In genomic region chr19:57362586-57362985, GRCm38 (mm10) we compare ENCODE assay signal across 8 mouse cellular contexts. TPM values are rescaled to one million over a fixed set of nuclear protein-coding genes. Genes with fewer than 3 reads are reported as not detected.
DNase-seq lines count a peak whose midpoint lies in the region; ATAC-seq and TF ChIP-seq lines count a peak whose summit lies in the region.

No protein-coding gene starts in this region.

- H3K9me3 ChIP-seq in CH12.LX (replicated peaks; ENCODE audit: low read length), result no peaks in the 10 kb centered on the region
- H3K9me3 ChIP-seq in forebrain, embryonic 11.5 days (ENCODE audit: control insufficient read depth, low read length), result no peaks in the 10 kb centered on the region
- H3K9me3 ChIP-seq in liver, embryonic 12.5 days (replicated peaks), result no peaks in the 10 kb centered on the region

- DNase-seq in cerebellum, adult 2 months, result peak; percentile 22 to 46
- DNase-seq in cerebellum, adult 11 months, result no peak
- DNase-seq in CH12.LX (ENCODE audit: extremely low read depth), result no peak
- peak; percentile 46 for DNase-seq in forebrain, embryonic 11.5 days (ENCODE audit: low spot score)
- no peak for DNase-seq in spleen, postnatal 10 days (ENCODE audit: low spot score in 2 of 2)
- no peak for DNase-seq in layer of hippocampus, adult 11-12 months (ENCODE audit: low spot score)
- DNase-seq in left cerebral cortex, postnatal 10 days (ENCODE audit: extremely low spot score in 1 of 2, low spot score in 2 of 2), result no peak

- in situ Hi-C loops in CH12.LX (cut with MboI; ENCODE audit: low pct_ligation_motif_present, low pct_unique_long_range_greater_than_20kb, low sequenced_read_pairs), result no loop called here

- H3K27ac ChIP-seq in cerebellum, adult 2 months (ENCODE audit: insufficient read depth, low read length), result no peak overlapping the region
- no peak overlapping the region for H3K27ac ChIP-seq in CH12.LX (ENCODE audit: insufficient read depth, low read depth)
- H3K27ac ChIP-seq in forebrain, embryonic 11.5 days (ENCODE audit: low read depth, low read length), result no peak overlapping the region
- peak overlapping the region; percentile 65 for H3K27ac ChIP-seq in liver, embryonic 12.5 days

- no peaks in the 10 kb centered on the region; the same call in 1 of the 2 replicates for H3K4me1 ChIP-seq in cerebellum, adult 2 months (ENCODE audit: control insufficient read depth, insufficient read depth, low read length)
- peaks cover 5 to 31% of the 10 kb centered on the region in 2 experiments; a peak in 3 of 4 replicates for H3K4me1 ChIP-seq in CH12.LX (ENCODE audit: control insufficient read depth in 1 of 2, insufficient read depth in 2 of 2)
- peaks cover 21% of the 10 kb centered on the region for H3K4me1 ChIP-seq in forebrain, embryonic 11.5 days (replicated peaks; ENCODE audit: control insufficient read depth, insufficient read depth, low read length)
- H3K4me1 ChIP-seq in liver, embryonic 12.5 days, result peaks cover 81% of the 10 kb centered on the region

- TF ChIP-seq CTCF in cerebellum, adult 2 months (IDR thresholded peaks at IDR 0.05; ENCODE audit: borderline replicate concordance, insufficient read depth, low read depth, low read length), result no peak
- TF ChIP-seq CTCF in CH12.LX (conservative IDR thresholded peaks at IDR 0.05 in 1 of 2, IDR thresholded peaks at IDR 0.05 in 1 of 2; ENCODE audit: low read depth in 2 of 2, low read length in 2 of 2), result no peak

- H3K9ac ChIP-seq in CH12.LX (ENCODE audit: insufficient read depth, low read depth), result no peak overlapping the region
- H3K9ac ChIP-seq in forebrain, embryonic 11.5 days (ENCODE audit: low read length), result peak overlapping the region; percentile 9
- peak overlapping the region; percentile 50 for H3K9ac ChIP-seq in liver, embryonic 12.5 days

- no peak for ATAC-seq in forebrain, embryonic 11.5 days (replicated peaks; ENCODE audit: low FRiP score)
- ATAC-seq in liver, embryonic 12.5 days, result no peak

- no peaks in the 10 kb centered on the region for H3K27me3 ChIP-seq in cerebellum, adult 2 months (ENCODE audit: control insufficient read depth, insufficient read depth, low read length)
- no peaks in the 10 kb centered on the region for H3K27me3 ChIP-seq in CH12.LX (replicated peaks)
- no peaks in the 10 kb centered on the region for H3K27me3 ChIP-seq in forebrain, embryonic 11.5 days (ENCODE audit: control insufficient read depth, insufficient read depth, low read length)
- H3K27me3 ChIP-seq in liver, embryonic 12.5 days (replicated peaks), result no peaks in the 10 kb centered on the region

- TF ChIP-seq EP300 in CH12.LX (IDR thresholded peaks at IDR 0.05; ENCODE audit: low read length), result no peak

- H3K79me2 ChIP-seq in CH12.LX (replicated peaks; ENCODE audit: control insufficient read depth, extremely low read depth, insufficient read depth, poor library complexity, severe bottlenecking), result peaks cover 64% of the 10 kb centered on the region

- dilution Hi-C loops in CH12.LX (cut with MboI; ENCODE audit: extremely low pct_ligation_motif_present, extremely low pct_unique_long_range_greater_than_20kb, low sequenced_read_pairs), result no loop called here

- H3K36me3 ChIP-seq in CH12.LX (replicated peaks in 1 of 2; ENCODE audit: control insufficient read depth in 1 of 2, insufficient read depth in 1 of 2, low read length in 1 of 2), result peaks cover 0 to 30% of the 10 kb centered on the region in 2 experiments
- no peaks in the 10 kb centered on the region for H3K36me3 ChIP-seq in forebrain, embryonic 11.5 days (ENCODE audit: control insufficient read depth, insufficient read depth, low read length)
- H3K36me3 ChIP-seq in liver, embryonic 12.5 days, result no peaks in the 10 kb centered on the region

- 28% methylated on average over 5 of the region's 5 CpGs for WGBS in cerebellum, adult 2 months
- WGBS in forebrain, embryonic 11.5 days, result 50% methylated on average over 5 of the region's 5 CpGs
- WGBS in liver, embryonic 12.5 days (ENCODE audit: insufficient replicate concordance), result 44% methylated on average over 5 of the region's 5 CpGs

- H3K4me2 ChIP-seq in CH12.LX (ENCODE audit: insufficient read depth, low read depth, poor library complexity, severe bottlenecking), result peak overlapping the region; percentile 7
- H3K4me2 ChIP-seq in forebrain, embryonic 11.5 days (ENCODE audit: low read depth, low read length, severe bottlenecking), result peak overlapping the region; percentile 29
- H3K4me2 ChIP-seq in liver, embryonic 12.5 days, result peak overlapping the region; percentile 83

- intact Hi-C loops in left cerebral cortex, postnatal 10 days (cut with DNase I), result no loop called here

- no peak overlapping the region for H3K4me3 ChIP-seq in cerebellum, adult 2 months (replicated peaks; ENCODE audit: insufficient read depth, low read depth, low read length)
- no peak overlapping the region for H3K4me3 ChIP-seq in CH12.LX (replicated peaks in 1 of 3; ENCODE audit: low read depth in 2 of 3, low read length in 2 of 3, poor library complexity in 1 of 3)
- H3K4me3 ChIP-seq in forebrain, embryonic 11.5 days (ENCODE audit: low read depth, low read length), result no peak overlapping the region
- H3K4me3 ChIP-seq in liver, embryonic 12.5 days, result peak overlapping the region; percentile 95

- TF ChIP-seq RAD21 in CH12.LX (IDR thresholded peaks at IDR 0.05; ENCODE audit: low read depth, low read length), result no peak

- TF ChIP-seq POLR2A in cerebellum, adult 2 months (IDR thresholded peaks at IDR 0.05; ENCODE audit: borderline replicate concordance, insufficient read depth, low read length), result no peak
- TF ChIP-seq POLR2A in CH12.LX (IDR thresholded peaks at IDR 0.05; ENCODE audit: low read depth, low read length), result no peak

TF ChIP-seq in CH12.LX, 34 proteins besides CTCF, POLR2A, EP300 and RAD21:
- TF ChIP-seq IRF4 (IDR thresholded peaks at IDR 0.05; ENCODE audit: low read depth, low read length) (no peak), PAX5 (IDR thresholded peaks at IDR 0.05; ENCODE audit: low read length) (no peak), MXI1 (IDR thresholded peaks at IDR 0.05; ENCODE audit: low read depth, low read length) (no peak), CHD1 (IDR thresholded peaks at IDR 0.05; ENCODE audit: low read depth, low read length) (no peak), JUN (IDR thresholded peaks at IDR 0.05; ENCODE audit: insufficient read depth, low read depth, low read length) (no peak), USF1 (IDR thresholded peaks at IDR 0.05; ENCODE audit: low read depth, low read length) (no peak), USF2 (conservative IDR thresholded peaks at IDR 0.05; ENCODE audit: low read depth, low read length) (no peak), CHD2 (IDR thresholded peaks at IDR 0.05; ENCODE audit: low read length) (no peak), SMC3 (IDR thresholded peaks at IDR 0.05; ENCODE audit: low read depth, low read length) (no peak)

RNA-seq across cellular contexts. Expression of gene Fam160b1, which starts 2.1 kb away (rescaled TPM):
- 18.9 and 20.5 TPM in 2 replicates for polyA plus RNA-seq in cerebellum, adult 2 months (2012; rRNA removed)
- total RNA-seq in CH12.LX (2012; rRNA removed) (4.1 and 4.4 TPM in 2 replicates), CH12.LX (2014; rRNA removed) (4.8 and 4.9 TPM in 2 replicates)
- 6.5 and 7.7 TPM in 2 replicates for polyA plus RNA-seq in CH12.LX (2012; ENCODE audit: insufficient read length, low read depth)
- 14.0 and 14.5 TPM in 2 replicates for polyA plus RNA-seq in forebrain, embryonic 11.5 days (2014; fragmentation: Nextera tagmentation; extraction: Ambion mirVana)
- 9.2 and 9.5 TPM in 2 replicates for polyA plus RNA-seq in liver, embryonic 12.5 days (2016; fragmentation: Nextera tagmentation; extraction: Ambion mirVana)
- total RNA-seq in left cerebral cortex, postnatal 10 days (2021), result 10 to 100 TPM; 23.2 to 24.6 TPM

RNA-seq across cellular contexts. Expression of gene Ablim1, which starts 47.9 kb away (rescaled TPM):
- 110 and 130 TPM in 2 replicates for polyA plus RNA-seq in cerebellum, adult 2 months (2012; rRNA removed)
- total RNA-seq in CH12.LX (2012; rRNA removed) (0.59 and 0.85 TPM in 2 replicates), CH12.LX (2014; rRNA removed) (1.2 and 2.0 TPM in 2 replicates)
- polyA plus RNA-seq in CH12.LX (2012; ENCODE audit: insufficient read length, low read depth), result 2.0 and 2.4 TPM in 2 replicates
- 17.0 and 19.9 TPM in 2 replicates for polyA plus RNA-seq in forebrain, embryonic 11.5 days (2014; fragmentation: Nextera tagmentation; extraction: Ambion mirVana)
- polyA plus RNA-seq in liver, embryonic 12.5 days (2016; fragmentation: Nextera tagmentation; extraction: Ambion mirVana), result 6.1 and 7.8 TPM in 2 replicates
- total RNA-seq in left cerebral cortex, postnatal 10 days (2021), result 100 to 1,000 TPM; 126 to 136 TPM

Comparison
In these comparisons a context has a peak if more than half of its experiments do, and no peak if none do; other contexts are left out.
1. DNase-seq: peak in cerebellum, adult 2 months (2 of 2) and forebrain, embryonic 11.5 days (single experiment); none in cerebellum, adult 11 months (single experiment), CH12.LX (single experiment), spleen, postnatal 10 days (0 of 2), layer of hippocampus, adult 11-12 months (single experiment) and left cerebral cortex, postnatal 10 days (0 of 2).
2. H3K4me2 ChIP-seq: peak in every context shown above with its lines; median percentile 83 in liver, embryonic 12.5 days; 29 in forebrain, embryonic 11.5 days; 7 in CH12.LX.